Mouse (Mus musculus): Measurements from ENCODE around the gene Kmt5a.

DNA sequence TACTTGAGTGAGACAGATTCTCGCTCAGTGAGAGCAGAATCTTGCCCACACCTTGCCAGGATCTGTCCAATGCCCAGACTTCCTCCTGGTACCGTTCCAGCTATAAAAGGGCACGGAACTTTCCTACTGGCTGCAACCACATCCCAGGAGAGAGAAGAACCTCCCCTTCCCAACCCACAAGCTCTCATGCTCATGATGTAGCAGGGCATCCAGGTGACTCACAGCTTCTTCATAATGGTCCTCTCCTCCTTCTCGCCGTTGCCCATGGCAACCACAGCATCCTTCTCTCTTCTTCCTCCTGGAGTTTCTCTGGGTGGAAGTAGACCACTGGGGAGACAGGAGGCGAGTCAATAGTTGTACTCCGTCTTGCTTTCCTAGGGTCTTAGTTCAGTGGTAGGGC lies 28.6 kb downstream of the Kmt5a start:
- TF ChIP-seq CTCF (IDR thresholded peaks at IDR 0.05; ENCODE audit: low read depth): no peak
- no peak for TF ChIP-seq EP300 (IDR thresholded peaks at IDR 0.05; ENCODE audit: low read depth)
